Mouse (Mus musculus): ENCODE measurements around the gene Pik3c2b.
A peak's percentile ranks its signal among the peaks of the same experiment; 100 is the strongest.

Gene Pik3c2b

DNA sequence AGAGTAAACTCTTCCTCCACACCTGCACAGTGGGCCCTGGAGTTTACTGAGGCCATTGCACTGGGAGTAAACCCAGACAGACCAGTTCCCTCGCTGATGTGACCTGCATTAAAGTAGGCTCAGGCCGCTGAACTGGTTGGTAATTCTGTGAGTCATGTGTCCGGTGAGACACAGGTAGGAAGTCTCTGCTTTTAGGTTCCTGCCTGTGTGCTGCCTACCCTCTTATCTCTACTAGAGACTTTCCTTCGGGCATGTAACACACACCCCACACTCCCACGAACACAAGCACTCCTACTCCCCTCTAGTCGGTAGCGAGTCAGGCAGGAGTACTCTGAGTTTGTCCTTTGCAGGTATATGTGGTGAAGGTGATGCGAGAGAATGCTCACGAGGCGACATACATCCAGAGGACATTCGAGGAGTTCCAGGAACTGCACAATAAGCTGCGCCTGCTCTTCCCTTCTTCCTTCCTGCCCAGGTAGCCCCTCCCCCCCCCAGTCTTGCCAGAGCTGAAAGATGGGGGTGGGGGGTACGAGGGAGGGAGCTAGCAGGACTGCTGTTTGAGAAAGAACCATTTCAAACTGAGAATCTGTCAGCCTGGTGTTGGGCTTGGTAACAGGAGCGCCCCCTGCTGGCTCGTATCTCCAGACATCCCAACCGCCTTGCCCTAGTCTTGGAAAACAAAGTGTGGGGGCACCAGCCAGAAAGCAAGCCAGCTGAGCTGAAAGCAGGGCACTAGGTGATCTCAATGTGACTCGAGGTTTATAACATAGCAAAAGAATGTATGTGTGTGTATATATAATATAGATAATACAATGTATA is 55.7 kb downstream of the Pik3c2b start:
- peak; percentile 77 for DNase-seq

DNA sequence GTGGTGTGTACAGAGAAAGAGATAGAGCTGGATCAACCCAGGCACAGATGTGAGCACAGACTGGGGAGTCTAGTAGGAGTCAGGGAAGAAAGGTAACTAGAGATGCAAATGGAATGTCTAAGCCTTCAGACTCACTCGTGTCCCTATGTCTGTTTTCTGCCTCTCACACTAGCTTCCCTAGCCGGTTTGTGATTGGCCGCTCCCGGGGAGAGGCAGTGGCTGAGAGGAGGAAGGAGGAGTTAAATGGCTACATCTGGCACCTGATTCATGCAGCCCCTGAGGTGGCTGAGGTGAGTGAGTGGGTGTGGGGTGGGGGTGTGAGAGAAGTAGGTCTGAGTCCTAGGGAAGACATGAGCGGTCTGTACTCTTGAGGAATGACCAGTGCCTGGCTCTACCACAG is 56.6 kb downstream of the Pik3c2b start:
- DNase-seq: no peak

DNA sequence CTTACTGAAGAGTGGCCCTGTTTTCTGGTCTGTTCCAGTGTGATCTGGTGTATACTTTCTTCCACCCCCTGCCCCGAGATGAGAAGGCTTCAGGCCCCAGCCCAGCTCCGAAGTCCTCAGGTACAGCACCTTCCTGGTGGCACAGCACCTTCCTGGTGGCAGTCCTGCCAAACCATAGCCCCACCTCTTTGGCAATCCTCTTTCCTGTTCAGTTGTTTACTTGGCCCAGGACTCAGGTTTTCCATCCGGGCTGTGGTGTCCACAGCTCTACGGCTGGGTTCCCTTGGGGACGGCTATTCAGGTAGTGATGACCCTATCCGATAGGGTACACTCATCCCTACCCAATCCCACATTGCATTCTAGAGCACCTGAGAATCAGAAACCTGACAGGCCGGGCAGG is 57.8 kb downstream of the Pik3c2b start:
- no peak for DNase-seq

DNA sequence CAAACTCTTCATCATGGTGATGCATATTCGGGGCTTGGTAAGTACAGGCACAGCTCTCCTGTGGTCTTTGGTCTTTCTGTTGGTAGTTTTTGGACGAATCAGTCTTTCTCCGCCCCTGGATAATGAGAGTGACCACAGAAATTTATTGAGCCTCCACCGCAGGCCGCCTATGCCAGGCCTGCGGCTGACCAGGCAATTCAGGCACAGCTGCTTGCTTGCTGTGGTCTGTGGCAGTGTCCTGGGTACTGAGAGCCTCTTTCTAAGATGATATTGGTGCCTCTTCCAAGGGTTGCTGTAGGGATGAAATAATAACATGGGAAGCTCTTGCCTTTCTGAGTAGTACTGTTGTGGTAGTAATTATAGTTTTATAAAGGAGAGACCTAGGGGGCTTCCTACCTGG is 58.4 kb downstream of the Pik3c2b start:
- DNase-seq: no peak

DNA sequence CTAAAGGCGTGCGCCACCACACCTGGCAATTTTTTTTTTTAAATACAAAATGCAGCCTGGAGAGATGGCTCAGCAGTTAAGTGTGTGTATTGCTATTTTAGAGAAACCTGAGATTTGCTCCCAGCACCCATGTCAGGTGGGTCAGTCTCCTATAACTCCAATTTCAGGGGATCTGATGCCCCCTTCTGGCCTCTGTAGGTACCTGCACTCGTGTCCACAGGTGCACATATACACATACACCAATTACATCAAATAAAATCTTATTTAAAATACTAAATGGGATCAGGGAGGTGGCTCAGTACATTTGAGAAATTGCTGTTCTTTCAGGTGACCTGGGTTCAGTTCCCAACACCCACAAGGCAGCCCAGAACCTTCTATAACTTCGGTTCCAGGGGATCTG is 70.6 kb downstream of the Pik3c2b start:
- no peak for DNase-seq

DNA sequence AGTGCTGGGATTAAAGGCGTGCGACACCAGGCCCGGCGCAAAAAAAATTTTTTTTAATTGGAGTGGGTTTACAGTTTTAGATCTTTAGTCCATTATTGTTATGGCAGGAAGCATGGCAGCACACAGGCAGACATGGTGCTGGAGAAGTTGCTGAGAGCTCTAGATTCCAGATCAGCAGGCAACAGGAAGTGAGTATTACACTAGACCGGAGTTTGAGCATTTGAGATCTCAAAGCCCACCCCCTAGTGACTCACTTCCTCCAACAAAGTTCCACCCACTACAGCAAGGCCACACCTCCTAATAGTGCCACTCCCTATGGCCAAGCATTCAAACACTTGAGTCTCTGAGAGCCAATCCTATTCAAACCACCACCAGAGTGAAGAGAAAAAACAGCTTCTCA is 72.7 kb downstream of the Pik3c2b start:
- DNase-seq: no peak

DNA sequence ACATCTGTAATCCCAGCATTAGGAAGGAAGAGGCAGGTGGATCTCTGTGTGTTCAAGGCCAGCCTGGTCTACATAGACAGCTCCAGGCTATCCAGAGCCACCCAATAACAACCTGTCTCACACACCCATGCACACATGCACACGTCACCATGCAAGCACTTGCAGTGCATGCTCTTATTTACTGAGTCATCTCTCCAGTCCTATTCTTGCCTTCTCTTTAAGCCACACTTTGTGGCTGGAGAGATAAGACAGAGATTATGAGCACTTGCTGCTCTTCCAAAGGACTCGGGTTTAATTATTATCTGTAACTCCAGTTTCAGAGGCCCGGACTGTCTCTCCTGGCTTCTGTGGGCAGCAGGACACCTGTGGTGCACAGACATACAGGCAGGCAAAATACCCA is 73.4 kb downstream of the Pik3c2b start:
- DNase-seq: no peak

DNA sequence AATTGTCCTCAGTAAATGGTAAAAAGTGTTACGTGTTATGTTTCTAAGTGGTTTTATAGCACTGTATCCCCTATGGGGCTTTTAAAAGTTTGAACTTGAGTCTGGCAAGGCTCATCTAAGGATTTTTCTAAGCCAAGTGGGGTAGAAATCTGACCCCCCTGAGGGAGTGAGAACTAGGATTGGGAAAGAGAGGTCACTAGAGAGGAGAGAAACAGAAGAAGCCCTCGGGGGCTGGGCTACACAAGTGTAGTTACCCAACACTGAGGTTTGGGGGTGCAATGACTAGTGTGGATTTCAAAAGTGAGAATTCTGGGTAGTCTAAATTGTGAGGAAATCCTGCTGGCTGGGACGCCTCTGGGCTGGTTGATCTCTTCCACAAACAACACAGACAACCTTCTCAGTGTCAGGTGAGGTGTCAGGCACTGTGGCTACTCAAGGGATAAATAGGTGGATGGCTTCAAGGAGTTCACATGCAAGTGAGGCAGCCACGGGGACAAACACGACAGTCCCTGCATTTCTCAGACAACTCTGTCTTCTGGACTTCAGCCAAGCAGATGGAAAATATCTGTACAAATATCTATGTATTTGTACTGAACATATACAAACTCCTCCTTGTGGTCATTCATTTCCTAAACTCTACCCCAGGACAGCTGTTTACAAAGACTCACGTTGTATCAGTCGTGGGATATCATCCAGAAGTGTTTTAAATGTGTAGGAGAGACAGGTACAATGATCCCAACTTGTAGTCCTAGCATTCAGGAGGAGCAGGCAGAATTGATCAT is 74.7 kb downstream of the Pik3c2b start:
- DNase-seq: no peak

DNA sequence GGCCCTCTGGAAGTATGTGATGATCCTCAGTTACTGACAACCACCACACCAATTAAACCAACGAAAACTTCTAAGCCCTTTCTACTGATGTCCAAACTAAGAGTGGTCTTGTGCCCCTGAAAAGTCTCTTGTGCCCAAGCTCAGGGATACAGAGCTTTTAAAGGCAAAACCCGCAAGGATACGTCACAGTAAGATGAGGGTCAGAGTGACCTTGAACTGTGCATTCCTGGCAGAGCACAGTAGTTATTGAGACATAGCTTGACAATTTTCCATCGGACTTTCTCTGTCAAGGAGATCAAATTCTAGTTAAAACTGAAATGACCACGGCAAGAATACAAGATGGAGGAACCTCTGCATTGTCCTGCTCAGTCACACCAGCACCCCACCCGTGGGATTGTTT is 75.8 kb downstream of the Pik3c2b start:
- DNase-seq: no peak

DNA sequence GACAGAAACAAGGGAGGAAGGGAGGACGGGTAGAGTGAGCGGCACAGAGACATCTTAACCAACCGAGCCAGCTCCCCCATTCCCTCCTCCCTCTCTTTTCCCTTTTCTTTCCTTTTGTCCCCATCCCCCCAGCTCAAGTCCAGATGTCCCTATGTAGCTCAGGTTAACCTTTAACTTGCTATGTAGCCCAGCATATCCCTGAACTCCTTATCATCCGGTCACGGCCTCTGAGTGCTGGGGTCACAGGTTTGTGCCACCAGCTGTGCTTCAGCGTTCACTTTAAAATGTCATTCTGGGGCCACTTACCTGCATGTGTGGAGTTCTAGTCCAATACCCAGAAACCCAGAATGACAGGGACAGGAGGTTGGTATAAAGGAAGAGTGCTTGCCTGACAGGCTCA is 78.7 kb downstream of the Pik3c2b start:
- peak; percentile 43 for DNase-seq

DNA sequence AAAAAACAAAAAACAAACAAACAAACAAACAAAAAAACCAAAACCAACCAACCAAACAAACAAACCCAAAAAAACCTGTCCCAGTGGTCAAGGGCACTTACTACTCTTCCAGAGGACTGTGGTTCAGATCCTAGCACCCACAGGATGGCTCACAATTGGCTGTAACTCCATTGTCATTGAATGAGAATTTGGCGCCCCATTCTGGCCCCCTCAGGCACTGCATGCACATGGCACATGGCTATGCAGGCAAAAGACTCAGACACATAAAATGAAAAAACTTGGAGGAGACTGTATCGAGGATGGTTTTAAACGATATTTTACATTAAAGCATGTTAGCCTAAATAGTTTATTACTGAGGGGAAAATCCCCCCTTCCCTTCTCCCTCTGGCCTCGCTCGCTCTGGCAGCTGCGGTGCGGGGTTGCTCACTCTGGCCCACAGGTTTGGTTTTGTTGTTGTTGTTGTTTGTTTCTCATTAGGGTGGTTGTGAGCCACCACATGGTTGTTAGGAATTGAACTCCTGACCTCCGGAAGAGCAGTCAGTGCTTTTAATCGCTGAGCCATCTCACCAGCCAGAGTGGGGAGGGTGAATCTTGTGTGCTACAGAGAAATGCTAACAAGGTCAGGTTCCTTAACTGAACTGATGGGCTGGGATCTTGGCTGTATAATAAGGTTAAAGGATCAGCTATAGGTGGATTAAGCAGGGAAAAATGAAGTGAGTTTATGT is 80.3 kb downstream of the Pik3c2b start:
- DNase-seq: no peak

DNA sequence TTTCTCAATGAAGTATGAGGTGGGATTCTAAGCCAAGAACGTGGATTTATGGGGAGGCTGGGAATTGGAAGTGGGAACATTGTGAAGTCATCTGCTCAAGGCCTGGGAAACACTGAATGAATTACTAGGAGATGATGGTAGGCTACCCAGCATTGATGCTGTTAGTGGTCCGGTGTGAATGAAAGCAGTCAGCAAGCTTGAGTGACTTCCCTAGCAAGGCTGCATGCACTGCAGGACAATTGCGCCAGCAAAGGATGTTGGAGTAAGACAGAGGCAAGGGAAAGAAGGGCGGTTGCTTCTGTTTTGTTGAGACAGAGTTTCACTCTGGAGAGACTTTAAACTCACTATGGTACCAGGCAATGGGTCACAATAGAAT is 80.9 kb downstream of the Pik3c2b start:
- no peak for DNase-seq

DNA sequence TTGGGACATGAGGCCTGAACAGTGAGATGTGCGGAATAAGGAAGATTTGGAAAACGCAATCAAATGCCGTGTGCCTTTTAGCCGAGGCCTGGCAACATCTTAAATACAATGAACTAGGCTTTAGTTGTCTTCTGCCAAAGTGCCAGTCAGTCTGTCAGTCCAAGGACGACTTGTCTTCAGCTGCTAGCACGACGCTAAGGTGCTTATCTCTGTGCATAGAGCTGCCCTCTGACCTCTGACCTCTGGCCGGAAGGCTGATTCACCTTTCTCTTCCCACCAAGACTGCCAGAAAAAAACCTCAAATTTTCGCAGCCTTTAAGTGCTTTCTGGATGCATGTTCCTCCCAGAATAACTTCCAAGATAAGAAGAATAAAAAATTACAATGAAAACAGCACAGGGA is 81.9 kb downstream of the Pik3c2b start:
- DNase-seq: no peak

DNA sequence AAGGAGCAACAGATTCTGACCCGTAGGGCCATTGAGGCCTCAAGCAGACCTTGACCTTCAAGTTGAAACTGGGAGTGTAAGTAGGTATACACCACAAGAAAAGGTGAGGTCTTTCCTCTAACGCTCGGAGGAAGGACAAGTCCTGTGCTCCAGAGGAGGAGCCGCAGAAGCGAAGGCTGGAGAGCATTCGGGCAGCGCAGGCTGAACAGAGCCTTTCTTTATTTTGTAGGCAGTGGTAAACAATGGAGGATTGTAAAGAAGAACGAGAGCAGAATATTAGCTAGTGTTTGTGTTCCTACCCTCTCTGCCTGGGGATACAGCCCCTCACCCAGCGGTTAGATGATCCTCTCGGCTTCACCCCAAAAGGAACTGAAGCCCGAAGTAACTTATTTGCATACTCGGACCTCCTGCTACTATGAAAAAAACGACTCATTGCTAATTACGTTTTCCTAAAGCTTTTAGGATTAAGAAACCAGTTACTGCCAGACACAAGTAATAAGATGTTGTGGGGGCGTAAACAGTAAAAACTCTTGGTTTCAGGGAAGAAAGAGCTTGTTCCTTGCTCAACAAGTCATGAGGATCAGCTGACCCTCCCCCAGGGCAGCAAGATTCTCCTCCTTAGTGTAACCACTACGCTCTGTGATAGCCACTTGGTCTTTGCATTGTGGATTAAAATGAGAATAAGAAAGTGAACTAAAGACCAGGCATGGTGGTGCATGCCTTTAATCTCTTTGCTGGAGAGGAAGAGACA is 84.2 kb downstream of the Pik3c2b start:
- peak; percentile 26 for DNase-seq

DNA sequence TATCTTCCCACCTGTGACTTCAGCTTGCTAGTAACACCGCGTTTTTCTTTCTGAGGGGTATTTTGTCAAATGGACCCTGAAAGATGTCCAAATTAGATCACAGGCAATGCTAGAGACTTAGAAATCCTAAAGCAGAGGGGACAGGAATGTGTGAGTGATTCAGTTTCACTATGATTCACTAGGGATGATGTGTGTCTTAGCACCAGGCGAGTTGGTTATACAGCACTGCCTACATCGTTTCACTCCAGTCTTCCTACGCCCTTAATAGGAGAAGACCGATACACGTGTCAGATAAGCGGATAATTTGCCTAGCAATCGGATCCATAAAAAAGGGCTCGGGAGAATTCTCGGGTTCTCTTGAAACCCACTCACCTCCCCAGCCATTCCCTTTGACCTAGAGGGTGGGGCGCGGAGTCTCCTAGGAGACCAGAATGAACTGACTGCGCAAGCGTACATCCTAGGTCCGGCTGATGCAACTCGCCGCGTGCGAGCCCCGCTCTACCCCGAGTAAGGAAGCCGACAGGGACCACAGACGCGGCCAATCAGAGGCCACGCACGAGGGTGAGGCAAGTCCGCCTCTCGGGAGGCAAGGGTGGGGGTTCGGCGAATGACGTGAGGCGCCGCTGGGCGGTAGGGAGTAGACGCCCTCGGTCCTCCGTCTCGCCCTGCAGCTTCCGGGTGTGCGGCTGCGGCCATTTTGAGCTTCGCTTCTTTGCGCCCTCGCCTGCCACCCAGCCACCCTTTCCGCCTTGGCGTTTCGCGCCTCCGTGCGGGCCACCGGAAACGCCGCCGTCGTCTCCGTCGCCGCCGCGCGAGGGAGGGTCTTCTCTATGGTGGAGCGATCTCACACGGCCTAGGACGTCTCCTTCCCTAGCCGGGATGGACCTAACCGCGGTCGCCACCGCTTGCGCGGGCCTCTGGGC is 85.4 kb downstream of the Pik3c2b start, which contains the start of gene Ppp1r15b:
Gene Ppp1r15b (plus strand): TSS at position 506 of the 923 bp plus-strand sequence.
- peak; percentile 100 for DNase-seq

DNA sequence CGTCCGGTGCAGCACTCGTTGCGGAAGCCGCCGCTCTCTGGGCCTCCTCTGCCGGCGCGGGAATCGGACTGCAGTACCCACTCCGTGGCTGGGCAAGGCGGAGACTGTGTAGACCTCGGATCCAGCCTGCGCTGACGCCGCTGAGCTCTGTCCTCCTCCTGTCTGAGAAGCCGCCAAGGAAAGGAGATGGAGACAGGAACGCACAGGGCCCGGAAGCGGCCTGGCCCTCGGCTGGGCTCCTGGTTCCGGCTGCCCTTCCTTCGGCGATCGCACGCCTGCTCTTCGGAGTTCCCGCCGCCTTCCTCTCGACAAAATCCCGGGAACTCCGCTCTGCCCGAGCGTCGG is 86.1 kb downstream of the Pik3c2b start:
- DNase-seq: no peak

DNA sequence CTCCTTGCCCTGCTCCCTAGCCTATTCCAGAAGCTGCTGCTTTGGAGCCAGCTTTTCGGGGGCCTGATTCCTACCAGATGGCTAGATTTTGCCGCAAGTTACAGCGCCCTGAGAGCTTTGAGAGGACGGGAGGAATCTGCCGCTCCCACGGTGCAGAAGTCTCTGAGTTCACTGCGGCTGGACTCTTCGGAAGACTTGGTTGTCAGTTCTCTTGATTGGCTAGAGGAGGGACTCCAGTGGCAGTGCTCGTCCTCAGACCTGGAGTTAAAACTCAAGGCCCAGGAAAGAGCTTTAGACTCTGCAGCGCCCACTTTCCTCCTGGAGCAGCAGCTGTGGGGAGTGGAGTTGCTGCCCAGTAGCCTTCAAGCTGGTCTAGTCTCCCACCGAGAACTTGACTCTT is 86.5 kb downstream of the Pik3c2b start:
- peak; percentile 54 for DNase-seq

DNA sequence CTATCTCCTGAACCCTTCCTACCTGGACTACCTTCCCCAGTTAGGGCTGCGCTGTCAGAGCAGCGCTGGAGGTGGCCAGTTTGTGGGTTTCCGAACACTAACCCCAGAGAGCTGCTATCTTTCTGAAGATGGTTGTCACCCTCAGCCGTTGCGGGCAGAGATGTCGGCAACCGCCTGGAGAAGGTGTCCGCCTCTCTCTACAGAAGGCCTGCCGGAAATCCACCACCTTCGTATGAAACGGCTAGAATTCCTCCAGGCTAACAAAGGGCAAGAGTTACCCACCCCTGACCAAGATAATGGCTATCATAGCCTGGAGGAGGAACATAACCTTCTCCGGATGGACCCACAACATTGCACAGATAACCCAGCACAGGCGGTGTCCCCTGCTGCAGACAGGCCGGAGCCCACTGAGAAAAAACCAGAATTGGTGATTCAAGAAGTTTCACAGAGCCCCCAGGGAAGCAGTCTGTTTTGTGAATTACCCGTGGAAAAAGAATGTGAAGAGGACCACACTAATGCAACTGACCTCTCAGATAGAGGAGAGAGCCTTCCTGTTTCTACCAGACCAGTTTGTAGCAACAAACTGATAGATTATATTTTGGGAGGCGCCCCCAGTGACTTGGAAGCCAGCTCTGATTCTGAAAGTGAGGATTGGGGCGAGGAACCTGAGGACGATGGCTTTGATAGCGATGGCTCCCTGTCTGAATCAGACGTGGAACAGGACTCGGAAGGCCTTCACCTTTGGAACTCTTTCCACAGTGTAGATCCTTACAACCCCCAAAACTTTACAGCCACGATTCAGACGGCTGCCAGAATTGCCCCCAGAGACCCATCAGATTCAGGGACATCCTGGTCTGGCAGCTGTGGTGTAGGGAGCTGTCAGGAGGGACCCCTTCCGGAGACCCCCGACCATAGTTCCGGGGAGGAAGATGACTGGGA is 87.2 kb downstream of the Pik3c2b start:
- DNase-seq: peak; percentile 27

DNA sequence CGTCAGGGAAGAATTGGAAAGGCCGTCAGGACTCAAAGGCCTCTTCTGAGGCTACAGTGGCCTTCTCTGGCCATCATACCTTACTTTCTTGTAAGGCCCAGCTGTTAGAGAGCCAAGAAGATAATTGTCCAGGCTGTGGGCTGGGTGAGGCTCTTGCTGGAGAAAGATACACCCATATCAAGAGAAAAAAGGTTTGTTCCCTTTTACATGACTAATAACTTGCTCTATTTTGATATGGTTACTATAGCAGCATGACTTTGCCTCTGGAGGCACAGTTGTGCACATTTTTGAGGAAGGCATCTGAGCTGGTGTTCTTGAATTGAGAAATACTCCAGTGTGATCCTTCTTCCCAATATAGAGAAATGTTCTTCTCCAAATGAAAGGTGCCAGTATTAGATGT is 88.0 kb downstream of the Pik3c2b start:
- peak; percentile 30 for DNase-seq

DNA sequence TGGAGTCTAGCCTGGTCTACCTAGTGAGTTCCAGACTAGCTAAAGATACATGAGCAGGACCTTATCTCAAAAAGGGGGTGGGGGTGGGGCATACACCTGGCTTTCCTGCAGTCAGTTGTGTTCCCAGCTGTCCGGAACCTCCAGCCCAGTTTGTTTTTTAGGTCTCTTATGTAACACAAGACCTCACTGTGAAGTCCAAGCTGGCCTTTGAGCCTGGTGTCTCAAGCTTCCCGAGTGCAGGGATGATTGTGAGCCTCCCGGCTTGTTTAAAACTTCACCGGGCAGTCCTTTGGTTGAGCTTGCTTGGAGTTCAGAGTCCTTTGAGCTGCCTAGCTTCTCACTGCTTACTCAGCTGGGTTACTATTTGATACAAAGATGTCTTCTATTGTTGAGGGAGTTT is 88.6 kb downstream of the Pik3c2b start:
- DNase-seq: peak; percentile 92

DNA sequence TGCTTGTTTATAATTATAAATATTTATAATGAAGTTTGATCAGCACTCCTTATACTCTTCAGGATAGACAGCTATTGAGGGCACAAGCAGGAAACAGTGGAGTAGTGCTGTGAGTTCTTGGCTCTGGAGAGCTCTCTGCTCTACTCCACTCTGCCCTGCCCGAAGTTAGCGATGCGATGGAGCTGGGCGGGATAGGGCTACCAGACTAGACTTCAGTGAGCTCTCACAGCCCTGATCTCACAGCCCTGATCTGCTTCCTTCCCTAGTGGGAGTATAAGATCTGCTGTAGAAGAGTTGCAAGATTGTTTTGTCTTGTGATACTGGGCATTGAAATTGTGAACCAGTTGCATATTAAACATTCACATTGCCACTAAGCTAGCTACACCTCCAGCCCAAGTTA is 89.4 kb downstream of the Pik3c2b start:
- DNase-seq: peak; percentile 43

Data from kidney, adult 9 months (tissue).